Mouse (Mus musculus) hindbrain, embryonic 15.5 days (tissue): ENCODE results near the gene Nr2c2. TPM values are rescaled to one million over a fixed set of nuclear protein-coding genes. Genes with fewer than 3 reads are reported as not detected.

Source experiments
- ATAC-seq: fragments of 200-750 bp; cut with Nextera tagmentation; 2 replicates; pipeline ENCODE4 v1.8.0; 2017; ENCODE audit warnings: low read depth, moderate number of reproducible peaks, moderate TSS enrichment; ENCODE audit not compliant: low FRiP score
- H3K27ac ChIP-seq: fragments of 300-500 bp; sonication (generic); replicated peaks from 2 replicates; pipeline ENCODE4 v1.5.1; 2015; ENCODE audit warnings: mild to moderate bottlenecking, inconsistent platforms
- H3K27me3 ChIP-seq: fragments of 300-500 bp; sonication (generic); 2 replicates; pipeline ENCODE4 v1.6.1; 2015; ENCODE audit warnings: control low read depth, inconsistent platforms
- H3K36me3 ChIP-seq: fragments of 300-500 bp; sonication (generic); 2 replicates; pipeline ENCODE4 v1.6.1; 2015; ENCODE audit warnings: control low read depth, inconsistent platforms
- H3K4me1 ChIP-seq: fragments of 300-500 bp; sonication (generic); replicated peaks from 2 replicates; pipeline ENCODE4 v1.6.1; 2015; ENCODE audit warnings: control low read depth, inconsistent platforms
- H3K4me2 ChIP-seq: fragments of 300-500 bp; sonication (generic); 2 replicates; pipeline ENCODE4 v1.6.1; 2015; ENCODE audit warnings: moderate library complexity, mild to moderate bottlenecking, inconsistent platforms
- H3K4me3 ChIP-seq: fragments of 300-500 bp; sonication (generic); 2 replicates; pipeline ENCODE4 v1.5.1; 2015; ENCODE audit warnings: mild to moderate bottlenecking, inconsistent platforms
- H3K9ac ChIP-seq: fragments of 300-500 bp; sonication (generic); 2 replicates; pipeline ENCODE4 v1.6.1; 2015; ENCODE audit warnings: inconsistent platforms
- H3K9me3 ChIP-seq: fragments of 300-500 bp; sonication (generic); 2 replicates; pipeline ENCODE4 v1.6.1; 2016; ENCODE audit warnings: control low read depth, inconsistent platforms
- WGBS: fragments of 180-500 bp; shearing (Covaris S2); methylation state at CpG from one replicate; pipeline ENCODE4 v1.1.7; 2015; 5-methylcytosine and 5-hydroxymethylcytosine counted together
- polyA plus RNA-seq: library from polyadenylated mRNA; unstranded; fragments of >200 nt; fragmentation: Nextera tagmentation; extraction: Ambion mirVana; gene quantifications from 2 replicates; pipeline ENCODE4 v1.2.1, GENCODE M21; 2015

The Nr2c2 gene
- polyA plus RNA-seq = 36.5 and 39.4 TPM in 2 replicates

GRCm38 (mm10) chr6:92091130-92091591 is at the start of gene Nr2c2:
Gene Nr2c2 (plus strand): TSS chr6:92091390.
- H3K27ac ChIP-seq = peak within 1 kb of the TSS; percentile 98
- H3K27me3 ChIP-seq = no peaks in the 10 kb centered on the region
- peak; percentile 64 for ATAC-seq
- H3K9me3 ChIP-seq = no peaks in the 10 kb centered on the region
- peak within 1 kb of the TSS; percentile 96 for H3K4me3 ChIP-seq
- H3K4me1 ChIP-seq = peaks cover 38% of the 10 kb centered on the region
- no peaks in the 10 kb centered on the region for H3K36me3 ChIP-seq
- peak within 1 kb of the TSS; percentile 67 for H3K4me2 ChIP-seq
- under 1% methylated on average over 46 of the region's 58 CpGs for WGBS
- peak within 1 kb of the TSS; percentile 97 for H3K9ac ChIP-seq

DNA sequence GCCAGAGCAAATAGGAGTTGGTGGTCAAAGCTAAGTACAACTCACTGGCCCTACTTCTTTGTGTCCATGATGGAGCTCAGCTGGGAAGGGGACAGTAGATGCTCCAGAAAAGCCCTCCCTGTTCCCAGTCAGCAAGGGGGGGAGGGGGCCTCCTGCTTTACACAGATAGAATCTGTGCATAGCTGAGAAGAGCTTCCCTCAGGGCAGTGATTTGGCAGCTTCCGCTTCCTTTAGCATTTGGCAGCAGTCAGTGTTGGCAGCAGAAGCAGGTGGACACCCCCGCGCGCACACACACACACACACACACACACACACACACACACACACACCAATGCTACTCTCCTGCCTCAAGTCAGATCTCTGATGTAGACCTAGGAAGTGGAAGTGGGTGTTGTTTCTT is 49.1 kb upstream of the Nr2c2 start:
- peak; percentile 34; the same call in 1 of the 2 replicates for ATAC-seq
- no peaks in the 10 kb centered on the region for H3K27me3 ChIP-seq
- H3K4me1 ChIP-seq = 0 out of 2 replicates have a peak, but pooled peaks cover 3% of the 10 kb centered on the region
- no peak overlapping the region for H3K4me2 ChIP-seq
- no peaks in the 10 kb centered on the region for H3K36me3 ChIP-seq
- H3K4me3 ChIP-seq = no peak overlapping the region
- no peak overlapping the region for H3K9ac ChIP-seq
- H3K9me3 ChIP-seq = no peaks in the 10 kb centered on the region
- 59% methylated on average over 4 of the region's 4 CpGs for WGBS
- no peak overlapping the region for H3K27ac ChIP-seq

DNA sequence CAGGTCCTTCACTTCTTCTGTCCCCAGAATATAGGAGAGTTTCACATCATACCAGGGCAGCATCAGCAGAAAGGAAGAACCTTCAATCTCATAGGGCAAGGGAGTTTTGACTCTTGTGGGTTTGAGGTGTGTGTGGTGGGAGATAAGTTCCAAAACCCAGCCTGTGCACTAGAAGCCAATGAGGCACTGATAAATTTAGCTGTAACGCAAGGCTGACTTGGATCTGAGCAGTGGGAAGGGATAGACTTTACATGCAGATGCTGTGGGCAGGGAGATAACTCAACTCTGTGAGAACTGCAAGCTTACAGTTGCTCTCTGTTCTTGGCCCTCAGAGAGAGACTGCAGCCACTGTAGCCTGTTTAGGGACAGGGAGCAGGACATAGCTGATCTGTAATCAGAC is 48.3 kb upstream of the Nr2c2 start:
- Histone ChIP-seq H3K27me3 (no peaks in the 10 kb centered on the region), H3K36me3 (no peaks in the 10 kb centered on the region), H3K9me3 (no peaks in the 10 kb centered on the region), H3K9ac (no peak overlapping the region), H3K4me1 (0 out of 2 replicates have a peak, but pooled peaks cover 3% of the 10 kb centered on the region), H3K4me2 (no peak overlapping the region), H3K4me3 (no peak overlapping the region), H3K27ac (no peak overlapping the region)
- 100% methylated on average over 1 of the region's 1 CpGs for WGBS
- no peak for ATAC-seq

- Histone ChIP-seq H3K4me3 (no peak overlapping the region), H3K9ac (no peak overlapping the region), H3K36me3 (no peaks in the 10 kb centered on the region), H3K27ac (no peak overlapping the region), H3K4me2 (no peak overlapping the region), H3K9me3 (no peaks in the 10 kb centered on the region), H3K4me1 (no peaks in the 10 kb centered on the region), H3K27me3 (no peaks in the 10 kb centered on the region)
- WGBS = 57% methylated on average over 2 of the region's 2 CpGs
- ATAC-seq = no peak
Observed at GRCm38 (mm10) chr6:92057768-92058167, 33.4 kb upstream of the Nr2c2 start.

- Histone ChIP-seq H3K4me1 (no peaks in the 10 kb centered on the region), H3K9ac (no peak overlapping the region), H3K27ac (no peak overlapping the region), H3K27me3 (no peaks in the 10 kb centered on the region), H3K36me3 (no peaks in the 10 kb centered on the region), H3K4me2 (no peak overlapping the region), H3K9me3 (no peaks in the 10 kb centered on the region), H3K4me3 (no peak overlapping the region)
- no peak; the same call in 1 of the 2 replicates for ATAC-seq
- 45% methylated on average over 5 of the region's 5 CpGs for WGBS
Observed at GRCm38 (mm10) chr6:92061725-92062124, 29.5 kb upstream of the Nr2c2 start.

DNA sequence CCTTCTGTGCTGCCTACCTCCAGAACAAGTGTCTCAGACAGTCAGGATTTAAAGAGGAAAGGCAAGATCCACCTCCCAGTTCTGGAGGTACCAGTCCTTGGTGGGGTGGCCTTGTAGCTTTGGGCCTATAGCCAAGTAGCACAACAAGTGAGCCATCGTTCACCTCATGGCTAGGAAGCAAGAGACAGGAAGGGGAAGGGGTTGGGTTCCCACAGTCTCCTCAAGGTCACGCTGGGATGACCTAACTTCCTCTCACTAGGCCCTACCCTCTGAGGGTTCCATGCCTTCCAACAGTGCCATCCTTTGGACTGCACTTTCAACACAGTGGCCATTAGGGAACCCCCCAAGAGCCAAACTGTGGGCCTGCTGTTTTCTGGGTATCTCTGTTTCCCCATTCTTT is 27.7 kb upstream of the Nr2c2 start:
- 95% methylated on average over 2 of the region's 2 CpGs for WGBS
- Histone ChIP-seq H3K4me2 (no peak overlapping the region), H3K27ac (no peak overlapping the region), H3K9me3 (no peaks in the 10 kb centered on the region), H3K27me3 (no peaks in the 10 kb centered on the region), H3K4me3 (no peak overlapping the region), H3K4me1 (no peaks in the 10 kb centered on the region), H3K9ac (no peak overlapping the region), H3K36me3 (no peaks in the 10 kb centered on the region)
- ATAC-seq = no peak

GRCm38 (mm10) chr6:92064101-92064500 is 27.1 kb upstream of the Nr2c2 start:
- no peak for ATAC-seq
- H3K36me3 ChIP-seq = no peaks in the 10 kb centered on the region
- H3K27me3 ChIP-seq = no peaks in the 10 kb centered on the region
- H3K9ac ChIP-seq = no peak overlapping the region
- no peak overlapping the region for H3K4me3 ChIP-seq
- H3K4me2 ChIP-seq = no peak overlapping the region
- WGBS = 65% methylated on average over 10 of the region's 10 CpGs
- H3K4me1 ChIP-seq = no peaks in the 10 kb centered on the region
- H3K27ac ChIP-seq = no peak overlapping the region
- no peaks in the 10 kb centered on the region for H3K9me3 ChIP-seq

GRCm38 (mm10) chr6:92065721-92066496 is 25.3 kb upstream of the Nr2c2 start:
- Histone ChIP-seq H3K36me3 (no peaks in the 10 kb centered on the region), H3K9me3 (no peaks in the 10 kb centered on the region), H3K4me3 (no peak overlapping the region), H3K4me1 (no peaks in the 10 kb centered on the region), H3K27me3 (no peaks in the 10 kb centered on the region), H3K9ac (no peak overlapping the region), H3K27ac (no peak overlapping the region), H3K4me2 (no peak overlapping the region)
- ATAC-seq = no peak
- 57% methylated on average over 12 of the region's 12 CpGs for WGBS

DNA sequence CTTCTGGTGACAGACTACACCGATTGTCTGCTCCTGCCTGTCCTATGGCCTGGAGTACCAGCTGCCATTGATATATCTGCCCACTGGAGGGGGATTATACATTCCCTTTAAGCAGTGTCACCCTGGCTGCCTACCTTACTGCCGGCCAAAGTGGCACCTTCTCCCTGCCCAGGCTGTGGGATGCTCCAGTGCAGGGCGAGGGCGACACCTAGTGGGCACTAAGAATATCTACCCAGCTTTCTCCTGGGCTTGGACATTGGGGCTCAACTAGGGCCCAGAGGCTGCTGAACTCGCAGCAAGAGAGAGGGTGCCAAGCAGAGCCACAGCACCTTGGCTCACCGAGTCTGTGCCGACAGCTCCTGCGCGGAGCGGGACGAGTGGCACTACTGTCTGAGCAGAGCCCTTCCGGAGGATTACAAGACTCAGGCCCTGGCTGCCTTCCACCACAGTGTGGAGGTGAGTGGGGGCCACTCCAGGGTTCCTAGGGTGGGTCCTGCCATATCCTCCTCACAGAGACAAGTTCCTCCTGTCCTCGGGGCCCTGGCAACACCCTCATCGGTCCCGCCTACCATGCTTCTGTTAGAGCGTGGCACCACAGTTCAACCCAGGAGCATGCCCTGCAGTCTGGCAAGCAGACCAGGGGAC is 23.9 kb upstream of the Nr2c2 start:
- H3K27ac ChIP-seq = no peak overlapping the region
- WGBS = 31% methylated on average over 16 of the region's 16 CpGs
- H3K9me3 ChIP-seq = no peaks in the 10 kb centered on the region
- H3K9ac ChIP-seq = no peak overlapping the region
- H3K4me3 ChIP-seq = no peak overlapping the region
- H3K4me1 ChIP-seq = no peaks in the 10 kb centered on the region
- H3K4me2 ChIP-seq = no peak overlapping the region
- H3K36me3 ChIP-seq = no peaks in the 10 kb centered on the region
- H3K27me3 ChIP-seq = no peaks in the 10 kb centered on the region
- ATAC-seq = peak; percentile 91

GRCm38 (mm10) chr6:92071121-92071839 is 19.9 kb upstream of the Nr2c2 start:
- no peak overlapping the region for H3K4me3 ChIP-seq
- no peak for ATAC-seq
- no peaks in the 10 kb centered on the region for H3K36me3 ChIP-seq
- no peaks in the 10 kb centered on the region for H3K9me3 ChIP-seq
- no peak overlapping the region for H3K4me2 ChIP-seq
- no peaks in the 10 kb centered on the region for H3K4me1 ChIP-seq
- H3K9ac ChIP-seq = no peak overlapping the region
- H3K27ac ChIP-seq = no peak overlapping the region
- no peaks in the 10 kb centered on the region for H3K27me3 ChIP-seq
- 58% methylated on average over 15 of the region's 15 CpGs for WGBS

DNA sequence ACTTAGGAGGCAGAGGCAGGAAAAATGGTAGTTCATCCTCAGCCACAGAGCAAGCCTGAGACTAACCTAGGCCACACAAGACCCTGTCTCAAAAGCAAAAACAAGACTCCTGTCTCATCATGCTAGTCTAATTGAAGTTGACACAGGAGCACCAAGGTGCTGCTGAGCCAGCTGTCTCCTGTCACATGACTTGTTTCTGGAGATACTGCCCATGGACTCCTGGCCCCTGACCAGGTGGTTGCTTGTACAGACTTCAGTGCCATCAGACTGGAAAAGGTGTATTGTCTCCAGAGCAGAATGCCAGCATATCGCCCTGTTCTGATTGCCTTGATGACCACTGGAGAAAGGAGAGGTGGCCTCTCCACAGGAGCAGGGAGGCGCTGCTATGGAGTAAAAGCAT is 10.5 kb upstream of the Nr2c2 start:
- H3K4me3 ChIP-seq = no peak overlapping the region
- H3K4me2 ChIP-seq = no peak overlapping the region
- H3K4me1 ChIP-seq = no peaks in the 10 kb centered on the region
- 95% methylated on average over 2 of the region's 2 CpGs for WGBS
- no peak overlapping the region for H3K27ac ChIP-seq
- H3K9me3 ChIP-seq = no peaks in the 10 kb centered on the region
- ATAC-seq = no peak
- H3K27me3 ChIP-seq = no peaks in the 10 kb centered on the region
- H3K9ac ChIP-seq = no peak overlapping the region
- no peaks in the 10 kb centered on the region for H3K36me3 ChIP-seq

- Histone ChIP-seq H3K36me3 (no peaks in the 10 kb centered on the region), H3K4me3 (no peak overlapping the region), H3K4me1 (no peaks in the 10 kb centered on the region), H3K27ac (no peak overlapping the region), H3K27me3 (no peaks in the 10 kb centered on the region), H3K4me2 (no peak overlapping the region), H3K9ac (no peak overlapping the region), H3K9me3 (no peaks in the 10 kb centered on the region)
- 79% methylated on average over 4 of the region's 4 CpGs for WGBS
- ATAC-seq = no peak
Observed at GRCm38 (mm10) chr6:92082756-92083155, 8.4 kb upstream of the Nr2c2 start.
